Mouse (Mus musculus) limb, embryonic 15.5 days (tissue): ENCODE data around the gene Smim26. TPM values are rescaled to one million over a fixed set of nuclear protein-coding genes. Genes with fewer than 3 reads are reported as not detected.

Experiments
- ATAC-seq: fragments of 200-750 bp; cut with Nextera tagmentation; 2 replicates; pipeline ENCODE4 v1.8.0; 2017; ENCODE audit warnings: low read depth, moderate TSS enrichment; ENCODE audit not compliant: insufficient number of reproducible peaks, low FRiP score, low TSS enrichment
- H3K27ac ChIP-seq: fragments of 300-500 bp; sonication (generic); 2 replicates; pipeline ENCODE4 v1.5.1; 2015; ENCODE audit warnings: moderate library complexity, mild to moderate bottlenecking, inconsistent platforms
- H3K27me3 ChIP-seq: fragments of 300-500 bp; sonication (generic); 2 replicates; pipeline ENCODE4 v1.6.1; 2015; ENCODE audit warnings: inconsistent platforms
- H3K36me3 ChIP-seq: fragments of 300-500 bp; sonication (generic); 2 replicates; pipeline ENCODE4 v1.6.1; 2015; ENCODE audit warnings: inconsistent platforms
- H3K4me1 ChIP-seq: fragments of 300-500 bp; sonication (generic); 2 replicates; pipeline ENCODE4 v1.6.1; 2015; ENCODE audit warnings: inconsistent platforms
- H3K4me2 ChIP-seq: fragments of 300-500 bp; sonication (generic); 2 replicates; pipeline ENCODE4 v1.6.1; 2015; ENCODE audit warnings: mild to moderate bottlenecking, inconsistent platforms
- H3K4me3 ChIP-seq: fragments of 300-500 bp; sonication (generic); 2 replicates; pipeline ENCODE4 v1.5.1; 2015; ENCODE audit warnings: mild to moderate bottlenecking, inconsistent platforms
- H3K9ac ChIP-seq: fragments of 300-500 bp; sonication (generic); 2 replicates; pipeline ENCODE4 v1.6.1; 2015; ENCODE audit warnings: inconsistent platforms
- H3K9me3 ChIP-seq: fragments of 300-500 bp; sonication (generic); 2 replicates; pipeline ENCODE4 v1.6.1; 2016; ENCODE audit warnings: inconsistent platforms
- WGBS: fragments of 180-500 bp; shearing (Covaris S2); methylation state at CpG from one replicate; pipeline ENCODE4 v1.1.7; 2015; 5-methylcytosine and 5-hydroxymethylcytosine counted together
- microRNA-seq: library from miRNA; unstranded; fragments of <30 nt; microRNA quantifications from one replicate; pipeline ENCODE4, GENCODE M21; 2016
- polyA plus RNA-seq: library from polyadenylated mRNA; unstranded; fragments of >200 nt; fragmentation: Nextera tagmentation; extraction: Ambion mirVana; gene quantifications from 2 replicates; pipeline ENCODE4 v1.2.1, GENCODE M21; 2015

Gene Smim26
- polyA plus RNA-seq, 1 experiment from 2014 or later, result 38.9 TPM

DNA sequence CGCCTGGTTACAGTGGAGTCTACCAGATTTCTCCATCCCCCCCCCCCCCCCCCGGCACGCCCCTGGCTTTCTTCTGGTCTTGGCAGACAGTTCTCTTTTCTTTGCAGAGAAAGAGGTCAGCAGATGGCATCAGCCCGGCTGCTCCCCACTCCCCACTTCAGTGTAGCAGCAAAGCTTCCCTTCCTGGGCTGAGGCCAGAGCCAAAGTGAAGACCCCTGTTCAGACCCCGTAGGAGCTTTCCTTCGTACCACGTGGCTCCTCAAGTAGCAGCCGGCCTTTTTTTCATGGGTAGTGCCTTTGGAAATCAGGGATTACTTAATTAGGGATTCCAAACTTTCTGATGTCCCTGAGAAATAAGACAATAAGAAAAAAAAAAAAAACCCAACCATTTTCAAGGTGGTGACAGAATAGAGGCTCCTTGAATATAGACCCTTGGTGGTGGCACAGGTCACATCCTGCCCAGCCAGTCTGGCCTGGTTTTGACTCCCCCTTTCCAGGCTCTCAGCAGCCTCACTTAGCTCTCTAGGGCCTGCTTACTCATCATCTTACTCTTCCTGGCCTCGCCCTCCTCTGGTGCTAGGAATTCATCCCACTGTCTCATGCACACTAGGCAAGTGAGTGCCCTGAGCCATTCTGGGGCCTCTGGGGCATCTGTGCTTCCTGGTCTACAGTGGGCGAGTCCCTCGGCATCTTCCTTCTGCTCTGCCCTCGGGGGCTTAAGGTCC lies 44.0 kb downstream of the Smim26 start:
- H3K27me3 ChIP-seq, result no peaks in the 10 kb centered on the region
- no peak overlapping the region for H3K9ac ChIP-seq
- H3K4me1 ChIP-seq, result peaks cover 4% of the 10 kb centered on the region; the same call in 1 of the 2 replicates
- no peak for ATAC-seq
- no peak overlapping the region for H3K4me3 ChIP-seq
- H3K36me3 ChIP-seq, result peaks cover under 1% of the 10 kb centered on the region; the same call in 1 of the 2 replicates
- no peak overlapping the region for H3K27ac ChIP-seq
- no peaks in the 10 kb centered on the region for H3K9me3 ChIP-seq
- 81% methylated on average over 11 of the region's 12 CpGs for WGBS
- no peak overlapping the region for H3K4me2 ChIP-seq

GRCm38 (mm10) chr2:144638719-144639118 lies 44.9 kb downstream of the Smim26 start:
- Histone ChIP-seq H3K9me3 (no peaks in the 10 kb centered on the region), H3K4me2 (no peak overlapping the region), H3K36me3 (no peaks in the 10 kb centered on the region), H3K4me1 (peaks cover 4% of the 10 kb centered on the region; the same call in 1 of the 2 replicates), H3K27me3 (no peaks in the 10 kb centered on the region), H3K9ac (no peak overlapping the region), H3K4me3 (no peak overlapping the region), H3K27ac (no peak overlapping the region)
- ATAC-seq, result no peak
- 53% methylated on average over 4 of the region's 4 CpGs for WGBS

- no peaks in the 10 kb centered on the region for H3K36me3 ChIP-seq
- H3K9me3 ChIP-seq, result no peaks in the 10 kb centered on the region
- no peak overlapping the region for H3K4me2 ChIP-seq
- H3K4me1 ChIP-seq, result no peaks in the 10 kb centered on the region; the same call in 1 of the 2 replicates
- H3K4me3 ChIP-seq, result no peak overlapping the region
- no peak for ATAC-seq
- 81% methylated on average over 7 of the region's 7 CpGs for WGBS
- no peaks in the 10 kb centered on the region for H3K27me3 ChIP-seq
- no peak overlapping the region for H3K9ac ChIP-seq
- no peak overlapping the region for H3K27ac ChIP-seq
These were observed 46.2 kb downstream of the Smim26 start for GRCm38 (mm10) chr2:144640101-144640500.

DNA sequence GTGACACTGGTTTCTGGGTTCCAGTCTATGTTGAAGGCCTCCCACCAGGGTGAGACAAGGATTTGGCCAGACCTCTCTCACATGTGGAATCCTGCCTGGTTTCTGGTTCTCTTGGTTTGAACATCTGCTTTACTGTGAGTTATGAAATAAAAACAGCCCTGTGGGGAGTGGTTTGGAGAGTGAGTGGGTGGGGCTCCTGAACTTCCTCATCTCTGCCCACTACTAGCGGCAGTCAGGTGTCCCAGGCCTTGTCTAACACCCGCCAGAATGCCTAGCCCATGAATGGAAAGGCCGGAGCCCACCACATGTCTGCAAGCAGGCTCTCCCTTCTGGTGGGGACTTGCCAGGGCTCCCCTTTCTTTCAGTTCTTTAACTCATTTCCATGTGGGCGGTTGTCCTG lies 48.1 kb downstream of the Smim26 start:
- no peak; the same call in 1 of the 2 replicates for ATAC-seq
- Histone ChIP-seq H3K9me3 (no peaks in the 10 kb centered on the region), H3K4me2 (no peak overlapping the region), H3K27me3 (no peaks in the 10 kb centered on the region), H3K4me1 (no peaks in the 10 kb centered on the region; the same call in 1 of the 2 replicates), H3K4me3 (no peak overlapping the region), H3K9ac (no peak overlapping the region), H3K36me3 (no peaks in the 10 kb centered on the region), H3K27ac (no peak overlapping the region)
- WGBS, result 56% methylated on average over 4 of the region's 4 CpGs

Small RNAs within 50 kb of the gene (microRNA-seq; reads per million reads assigned to microRNA genes)
- gene Gm24823, result not detected

Other genes with a start within 250 kb of the Smim26 start
- 40.1 and 41.8 TPM in 2 replicates for gene Kat14, start 225.1 kb upstream of the Smim26 start, polyA plus RNA-seq
- gene Pet117, start 225.1 kb upstream of the Smim26 start, polyA plus RNA-seq, result 2.3 and 3.4 TPM in 2 replicates
- 0.61 and 0.63 TPM in 2 replicates for gene Dzank1, start 66.6 kb upstream of the Smim26 start, polyA plus RNA-seq
- gene Polr3f, start 66.3 kb upstream of the Smim26 start, polyA plus RNA-seq, result 21.9 and 22.3 TPM in 2 replicates
- 57.8 and 61.2 TPM in 2 replicates for gene Rbbp9, start 43.2 kb upstream of the Smim26 start, polyA plus RNA-seq
- 78.6 and 78.7 TPM in 2 replicates for gene Sec23b, start 37.8 kb upstream of the Smim26 start, polyA plus RNA-seq
- gene Dtd1, start 5.8 kb downstream of the Smim26 start, polyA plus RNA-seq, result 39.3 and 40.5 TPM in 2 replicates
- not detected in 2 replicates for gene Scp2d1, start 229.6 kb downstream of the Smim26 start, polyA plus RNA-seq